19 mouse cellular contexts compared by ENCODE assay signal in genomic region chr1:131814191-131814590, GRCm38 (mm10). TPM values are rescaled to one million over a fixed set of nuclear protein-coding genes. Genes with fewer than 3 reads are reported as not detected.
DNase-seq lines count a peak whose midpoint lies in the region; ATAC-seq and TF ChIP-seq lines count a peak whose summit lies in the region.
"Had no signal": no experiment of that assay in that cellular context is flagged by ENCODE, and none has a peak within 500 bp of the region (broad histone marks: within the 10 kb centered on the region; RNA-seq: fewer than 3 reads in every experiment).

No protein-coding gene starts in this region.

- peak; percentile 58 for TF ChIP-seq CTCF in layer of hippocampus, adult 2 months (conservative IDR thresholded peaks at IDR 0.05)

- no peaks in the 10 kb centered on the region for H3K36me3 ChIP-seq in midbrain, embryonic 13.5 days
- H3K36me3 ChIP-seq: embryonic facial prominence, embryonic 12.5 days; forebrain, embryonic 15.5 days; limb, embryonic 15.5 days had no signal

- ATAC-seq in midbrain, embryonic 13.5 days = no peak
- ATAC-seq: forebrain, embryonic 15.5 days had no signal

- DNase-seq in layer of hippocampus, adult 2 months (ENCODE audit: low spot score in 2 of 2) = no peak
- no peak for DNase-seq in layer of hippocampus, adult 11-12 months (ENCODE audit: low spot score)
- DNase-seq in 416B (ENCODE audit: low read depth) = peak; percentile 39
- DNase-seq in A20 (ENCODE audit: low read depth, low spot score) = peak; percentile 43
- DNase-seq in R1 (ENCODE audit: low read depth, low spot score) = peak; percentile 52
- DNase-seq in ovary, postnatal 14 days (ENCODE audit: low spot score) = no peak
- DNase-seq: adrenal gland, postnatal 36 days; cerebellum, adult 2 months; gastrocnemius, postnatal 36 days; heart, postnatal 10 days; lung, adult 2 months; lung, postnatal 4 days; retina, postnatal 1 day; thymus, postnatal 25 days had no signal

- H3K4me1 ChIP-seq in midbrain, embryonic 13.5 days (replicated peaks) = no peaks in the 10 kb centered on the region
- H3K4me1 ChIP-seq: embryonic facial prominence, embryonic 12.5 days; limb, embryonic 15.5 days had no signal

- H3K4me3 ChIP-seq in layer of hippocampus, adult 2 months = no peak overlapping the region
- no peak overlapping the region for H3K4me3 ChIP-seq in midbrain, embryonic 13.5 days (replicated peaks)
- H3K4me3 ChIP-seq: embryonic facial prominence, embryonic 12.5 days; forebrain, embryonic 15.5 days; limb, embryonic 15.5 days had no signal

- no peaks in the 10 kb centered on the region for H3K27me3 ChIP-seq in midbrain, embryonic 13.5 days
- H3K27me3 ChIP-seq: embryonic facial prominence, embryonic 12.5 days; forebrain, embryonic 15.5 days; limb, embryonic 15.5 days had no signal

- no peak overlapping the region for H3K9ac ChIP-seq in midbrain, embryonic 13.5 days (replicated peaks)
- H3K9ac ChIP-seq: embryonic facial prominence, embryonic 12.5 days; forebrain, embryonic 15.5 days; limb, embryonic 15.5 days had no signal

- H3K9me3 ChIP-seq in midbrain, embryonic 13.5 days = no peaks in the 10 kb centered on the region
- H3K9me3 ChIP-seq: embryonic facial prominence, embryonic 12.5 days; forebrain, embryonic 15.5 days; limb, embryonic 15.5 days had no signal

- no peak overlapping the region for H3K4me2 ChIP-seq in midbrain, embryonic 13.5 days (replicated peaks)
- H3K4me2 ChIP-seq: embryonic facial prominence, embryonic 12.5 days; forebrain, embryonic 15.5 days; heart, embryonic 11.5 days; limb, embryonic 15.5 days had no signal

- 84% methylated on average over 3 of the region's 3 CpGs for WGBS in midbrain, embryonic 13.5 days

- H3K27ac ChIP-seq in layer of hippocampus, adult 2 months = no peak overlapping the region
- H3K27ac ChIP-seq in midbrain, embryonic 13.5 days = no peak overlapping the region
- H3K27ac ChIP-seq: embryonic facial prominence, embryonic 12.5 days; forebrain, embryonic 15.5 days; limb, embryonic 15.5 days had no signal

RNA-seq across cellular contexts. Expression of gene Slc41a1, which starts 13.1 kb away (rescaled TPM):
- 10 to 100 TPM; 62.6 to 62.9 TPM for total RNA-seq in layer of hippocampus, adult 2 months (2021)
- 14.1 and 14.4 TPM in 2 replicates for polyA plus RNA-seq in midbrain, embryonic 13.5 days (2015; fragmentation: Nextera tagmentation; extraction: Ambion mirVana)

RNA-seq across cellular contexts. Expression of gene Pm20d1, which starts 17.0 kb away (rescaled TPM):
- total RNA-seq in layer of hippocampus, adult 2 months (2021) = 1 to 10 TPM; 2.0 to 2.9 TPM
- polyA plus RNA-seq in midbrain, embryonic 13.5 days (2015; fragmentation: Nextera tagmentation; extraction: Ambion mirVana) = 0.10 and 0.74 TPM in 2 replicates

RNA-seq across cellular contexts. Expression of gene Rab29, which starts 52.8 kb away (rescaled TPM):
- 1 to 10 TPM; 7.2 to 9.1 TPM for total RNA-seq in layer of hippocampus, adult 2 months (2021)
- polyA plus RNA-seq in midbrain, embryonic 13.5 days (2015; fragmentation: Nextera tagmentation; extraction: Ambion mirVana) = 7.7 and 7.8 TPM in 2 replicates

Comparison
In these comparisons a context has a peak if more than half of its experiments do, and no peak if none do; other contexts are left out.
1. DNase-seq: peak in 416B (single experiment), A20 (single experiment) and R1 (single experiment); none in layer of hippocampus, adult 2 months (0 of 2), layer of hippocampus, adult 11-12 months (single experiment) and ovary, postnatal 14 days (single experiment).